Mouse (Mus musculus) neural tube, embryonic 13.5 days (tissue): ENCODE measurements around the gene Rnf152. TPM values are rescaled to one million over a fixed set of nuclear protein-coding genes. Genes with fewer than 3 reads are reported as not detected.

Experiments
- ATAC-seq: fragments of 200-750 bp; cut with Nextera tagmentation; 2 replicates; pipeline ENCODE4 v1.8.0; 2017; ENCODE audit warnings: low read depth, mild to moderate bottlenecking, moderate TSS enrichment, moderate library complexity
- H3K27ac ChIP-seq: fragments of 300-500 bp; sonication (generic); replicated peaks from 2 replicates; pipeline ENCODE4 v1.5.1; 2015; ENCODE audit warnings: moderate library complexity, mild to moderate bottlenecking, inconsistent platforms
- H3K27me3 ChIP-seq: fragments of 300-500 bp; sonication (generic); 2 replicates; pipeline ENCODE4 v1.6.1; 2015; ENCODE audit warnings: mild to moderate bottlenecking, inconsistent platforms
- H3K36me3 ChIP-seq: fragments of 300-500 bp; sonication (generic); 2 replicates; pipeline ENCODE4 v1.6.1; 2015; ENCODE audit warnings: mild to moderate bottlenecking, inconsistent platforms
- H3K4me1 ChIP-seq: fragments of 300-500 bp; sonication (generic); replicated peaks from 2 replicates; pipeline ENCODE4 v1.6.1; 2015; ENCODE audit warnings: inconsistent platforms
- H3K4me2 ChIP-seq: fragments of 300-500 bp; sonication (generic); 2 replicates; pipeline ENCODE4 v1.6.1; 2015; ENCODE audit warnings: inconsistent platforms, mild to moderate bottlenecking, moderate library complexity
- H3K4me3 ChIP-seq: fragments of 300-500 bp; sonication (generic); 2 replicates; pipeline ENCODE4 v1.5.1; 2015; ENCODE audit warnings: mild to moderate bottlenecking, inconsistent platforms
- H3K9ac ChIP-seq: fragments of 300-500 bp; sonication (generic); 2 replicates; pipeline ENCODE4 v1.6.1; 2015; ENCODE audit warnings: moderate library complexity, mild to moderate bottlenecking, inconsistent platforms
- H3K9me3 ChIP-seq: fragments of 300-500 bp; sonication (generic); 2 replicates; pipeline ENCODE4 v1.6.1; 2016; ENCODE audit warnings: inconsistent platforms
- WGBS: fragments of 180-500 bp; shearing (Covaris S2); methylation state at CpG from one replicate; pipeline ENCODE4 v1.1.7; 2015; 5-methylcytosine and 5-hydroxymethylcytosine counted together
- polyA plus RNA-seq: library from polyadenylated mRNA; unstranded; fragments of >200 nt; fragmentation: Nextera tagmentation; extraction: Ambion mirVana; gene quantifications from 2 replicates; pipeline ENCODE4 v1.2.1, GENCODE M21; 2015

Gene Rnf152
- polyA plus RNA-seq, 1 experiment from 2014 or later: 10.7 TPM

DNA sequence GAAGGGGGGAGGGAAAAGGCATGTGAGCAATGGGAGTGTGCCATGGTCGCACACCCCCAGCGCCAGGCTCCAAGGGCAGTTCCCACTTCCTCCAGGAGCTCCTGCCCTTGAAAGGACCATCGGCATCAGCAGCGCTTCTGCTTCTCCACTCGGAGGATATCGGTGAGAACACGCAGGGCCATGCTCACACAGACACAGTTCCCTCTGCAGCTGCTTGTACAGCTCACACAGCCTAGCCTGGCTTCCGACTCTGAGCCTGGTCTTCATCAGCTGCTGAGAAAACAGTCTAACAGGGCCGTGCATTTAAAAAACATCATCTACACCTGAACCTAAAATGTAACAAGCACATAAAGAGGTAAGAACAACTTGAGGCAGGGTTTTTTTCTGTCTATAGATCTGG lies 54.7 kb downstream of the Rnf152 start:
- Histone ChIP-seq H3K9ac (no peak overlapping the region), H3K27ac (no peak overlapping the region), H3K4me1 (no peaks in the 10 kb centered on the region), H3K4me2 (no peak overlapping the region), H3K36me3 (no peaks in the 10 kb centered on the region), H3K9me3 (no peaks in the 10 kb centered on the region), H3K27me3 (no peaks in the 10 kb centered on the region), H3K4me3 (no peak overlapping the region)
- WGBS: 89% methylated on average over 9 of the region's 9 CpGs
- no peak for ATAC-seq

DNA sequence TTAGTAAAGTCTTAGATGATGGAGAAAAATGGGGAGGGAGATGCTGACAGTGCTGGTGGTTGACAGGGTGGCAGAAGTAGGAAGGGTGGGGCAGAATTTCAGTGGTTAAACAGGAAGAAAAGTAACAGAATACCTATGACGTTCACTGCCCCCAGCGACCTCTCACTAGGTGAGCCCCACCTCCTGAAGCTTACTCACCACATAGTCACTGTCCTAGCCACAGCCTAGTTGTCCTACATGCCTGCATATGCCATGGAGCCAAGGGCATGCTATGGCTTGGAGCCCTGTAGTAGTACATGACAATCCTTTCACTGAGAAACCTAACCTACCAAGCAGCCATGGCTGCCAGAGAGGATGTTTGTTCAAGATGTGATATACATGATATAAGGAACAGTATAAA lies 64.7 kb downstream of the Rnf152 start:
- no peak for ATAC-seq
- Histone ChIP-seq H3K9ac (no peak overlapping the region), H3K36me3 (no peaks in the 10 kb centered on the region), H3K27ac (no peak overlapping the region), H3K4me2 (no peak overlapping the region), H3K4me1 (0 out of 2 replicates have a peak, but pooled peaks cover 5% of the 10 kb centered on the region), H3K9me3 (no peaks in the 10 kb centered on the region), H3K27me3 (no peaks in the 10 kb centered on the region), H3K4me3 (no peak overlapping the region)
- 88% methylated on average over 2 of the region's 2 CpGs for whole genome bisulfite sequencing

DNA sequence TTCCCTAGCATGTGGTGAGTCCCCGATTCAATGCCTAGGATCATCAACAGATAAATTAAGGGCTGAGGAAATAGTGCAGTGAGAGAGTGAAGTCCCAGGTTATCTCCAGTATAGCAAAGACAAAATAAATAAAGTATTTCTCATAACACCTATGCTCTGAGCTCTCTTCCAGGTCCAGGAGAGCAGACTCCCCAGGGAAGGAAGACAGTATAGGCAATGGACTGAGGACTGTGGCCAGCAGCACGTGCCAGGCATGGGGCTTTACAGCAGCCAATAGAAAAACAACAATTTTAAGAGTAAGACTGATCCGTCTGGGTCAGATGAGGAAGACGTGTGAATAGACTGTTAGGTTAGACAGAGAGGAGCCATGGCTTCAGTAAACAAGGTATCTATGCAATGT lies 69.0 kb downstream of the Rnf152 start:
- 83% methylated on average over 4 of the region's 4 CpGs for WGBS
- no peak overlapping the region for H3K4me2 ChIP-seq
- H3K4me3 ChIP-seq: no peak overlapping the region
- no peak overlapping the region for H3K27ac ChIP-seq
- 0 out of 2 replicates have a peak, but pooled peaks cover 5% of the 10 kb centered on the region for H3K4me1 ChIP-seq
- H3K27me3 ChIP-seq: no peaks in the 10 kb centered on the region
- no peaks in the 10 kb centered on the region for H3K9me3 ChIP-seq
- no peak for ATAC-seq
- peaks cover 9% of the 10 kb centered on the region for H3K36me3 ChIP-seq
- no peak overlapping the region for H3K9ac ChIP-seq

DNA sequence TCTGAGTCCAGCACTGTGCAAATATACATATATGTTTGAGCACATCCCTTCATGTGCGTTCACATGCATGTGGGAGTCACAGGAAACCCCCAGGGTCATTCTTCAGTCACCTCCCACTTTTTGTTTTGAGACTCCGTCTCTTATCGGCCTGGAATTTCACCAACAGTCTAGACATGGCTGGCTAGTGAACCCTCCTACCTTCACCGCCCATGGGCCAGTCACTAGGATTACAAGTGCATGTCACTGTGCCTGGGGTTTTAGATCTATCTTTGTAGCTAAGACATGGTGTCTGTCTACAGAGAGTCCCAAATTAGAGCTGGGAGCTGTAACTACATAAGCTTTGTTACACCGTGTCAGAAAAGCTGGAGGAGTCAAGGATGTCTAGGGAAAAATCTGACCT lies 69.6 kb downstream of the Rnf152 start:
- WGBS: 84% methylated on average over 5 of the region's 5 CpGs
- H3K27ac ChIP-seq: no peak overlapping the region
- ATAC-seq: no peak
- no peak overlapping the region for H3K9ac ChIP-seq
- peaks cover 9% of the 10 kb centered on the region for H3K36me3 ChIP-seq
- H3K4me1 ChIP-seq: 0 out of 2 replicates have a peak, but pooled peaks cover 5% of the 10 kb centered on the region
- no peaks in the 10 kb centered on the region for H3K27me3 ChIP-seq
- H3K4me2 ChIP-seq: no peak overlapping the region
- no peaks in the 10 kb centered on the region for H3K9me3 ChIP-seq
- H3K4me3 ChIP-seq: no peak overlapping the region

DNA sequence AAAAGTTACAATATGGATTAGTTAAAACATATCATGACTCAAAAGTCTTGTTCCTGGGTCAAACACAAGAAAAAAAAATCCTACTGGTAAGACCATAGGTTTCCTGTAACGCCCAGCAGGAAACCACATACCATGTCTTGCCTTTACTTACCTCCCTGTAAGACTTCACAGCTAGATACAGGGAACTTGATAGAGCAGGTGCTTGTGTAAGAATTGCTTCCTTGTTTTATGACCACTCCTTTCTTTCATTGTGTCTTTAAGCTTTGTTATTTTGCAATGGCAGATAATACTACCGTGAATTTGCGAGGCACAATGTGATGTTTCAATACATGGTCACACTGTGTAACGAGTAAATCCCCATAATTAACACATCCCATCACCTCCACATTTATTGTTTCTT lies 71.5 kb downstream of the Rnf152 start:
- Histone ChIP-seq H3K36me3 (peaks cover 9% of the 10 kb centered on the region), H3K4me1 (0 out of 2 replicates have a peak, but pooled peaks cover 12% of the 10 kb centered on the region), H3K4me3 (no peak overlapping the region), H3K27me3 (no peaks in the 10 kb centered on the region), H3K9me3 (no peaks in the 10 kb centered on the region), H3K27ac (no peak overlapping the region), H3K9ac (no peak overlapping the region), H3K4me2 (no peak overlapping the region)
- WGBS: 85% methylated on average over 4 of the region's 4 CpGs
- ATAC-seq: no peak

DNA sequence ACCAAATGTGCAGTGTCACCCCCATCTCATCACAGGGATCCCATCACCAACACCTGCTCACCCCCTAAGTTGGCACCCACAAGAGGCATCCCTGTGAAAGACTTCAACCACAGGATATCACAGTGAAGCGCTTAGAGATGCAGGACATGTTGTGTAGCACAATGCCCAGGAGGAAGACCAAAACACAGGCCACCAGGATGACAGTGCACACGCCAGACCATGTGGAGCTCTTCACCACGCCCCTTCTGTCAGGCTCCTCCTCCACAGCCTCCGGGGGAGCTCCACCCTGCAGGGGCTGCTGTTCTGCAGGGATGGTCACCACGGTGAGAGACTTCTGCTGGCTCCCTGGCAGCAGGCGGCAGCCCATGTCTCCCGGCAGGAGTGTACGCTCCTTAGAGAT lies 72.4 kb downstream of the Rnf152 start:
- no peak for ATAC-seq
- Histone ChIP-seq H3K36me3 (peaks cover 9% of the 10 kb centered on the region), H3K4me2 (no peak overlapping the region), H3K27ac (no peak overlapping the region), H3K27me3 (no peaks in the 10 kb centered on the region), H3K9ac (no peak overlapping the region), H3K4me1 (0 out of 2 replicates have a peak, but pooled peaks cover 8% of the 10 kb centered on the region), H3K4me3 (no peak overlapping the region), H3K9me3 (no peaks in the 10 kb centered on the region)
- WGBS: 75% methylated on average over 8 of the region's 8 CpGs

DNA sequence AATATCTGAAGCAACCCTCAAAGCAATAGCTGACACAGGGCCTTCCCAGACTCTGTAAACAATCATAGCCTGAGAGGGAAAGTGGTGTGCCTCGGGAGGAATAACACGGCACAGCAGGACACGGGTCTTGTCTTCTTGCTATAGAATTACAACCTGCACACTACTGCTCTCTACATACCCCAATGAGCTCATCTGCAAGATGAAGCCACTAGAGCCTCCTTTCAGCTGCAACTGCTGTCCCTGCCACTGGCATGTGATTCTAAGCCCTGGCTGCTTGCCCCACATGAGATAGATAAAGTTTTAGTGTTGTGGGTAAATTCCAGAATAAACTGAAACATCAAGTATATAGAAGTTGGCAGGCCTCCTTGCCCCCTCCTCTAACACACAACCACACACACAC lies 75.2 kb downstream of the Rnf152 start:
- no peak overlapping the region for H3K4me3 ChIP-seq
- H3K9me3 ChIP-seq: no peaks in the 10 kb centered on the region
- 31% methylated on average over 3 of the region's 3 CpGs for WGBS
- H3K27me3 ChIP-seq: no peaks in the 10 kb centered on the region
- H3K9ac ChIP-seq: no peak overlapping the region
- no peak overlapping the region for H3K27ac ChIP-seq
- no peak for ATAC-seq
- H3K4me1 ChIP-seq: 0 out of 2 replicates have a peak, but pooled peaks cover 8% of the 10 kb centered on the region
- H3K36me3 ChIP-seq: peaks cover 9% of the 10 kb centered on the region
- no peak overlapping the region for H3K4me2 ChIP-seq

DNA sequence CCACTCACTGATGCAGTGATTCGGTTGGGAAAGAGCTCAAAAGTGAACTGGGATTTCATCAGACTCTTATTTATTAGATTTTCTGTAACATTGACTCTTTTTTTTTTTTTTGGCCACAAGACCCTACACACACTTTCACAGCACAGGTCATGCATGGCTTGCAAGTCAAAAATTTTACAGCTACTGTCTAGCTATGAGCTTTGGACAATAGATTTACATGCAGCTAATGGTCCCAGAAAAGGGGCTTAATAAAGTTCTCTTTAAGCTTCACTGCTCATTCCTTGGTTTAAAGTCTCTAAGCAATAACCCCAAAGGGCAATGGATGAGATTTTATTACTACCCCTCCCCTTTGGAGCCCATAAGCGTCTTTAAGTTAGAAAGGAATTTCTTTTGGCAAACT lies 76.3 kb downstream of the Rnf152 start:
- no peaks in the 10 kb centered on the region for H3K9me3 ChIP-seq
- WGBS: 43% methylated on average over 2 of the region's 2 CpGs
- H3K9ac ChIP-seq: no peak overlapping the region
- 0 out of 2 replicates have a peak, but pooled peaks cover 8% of the 10 kb centered on the region for H3K4me1 ChIP-seq
- H3K27ac ChIP-seq: no peak overlapping the region
- no peak overlapping the region for H3K4me2 ChIP-seq
- H3K36me3 ChIP-seq: peaks cover 9% of the 10 kb centered on the region
- H3K4me3 ChIP-seq: no peak overlapping the region
- no peak for ATAC-seq
- H3K27me3 ChIP-seq: no peaks in the 10 kb centered on the region

DNA sequence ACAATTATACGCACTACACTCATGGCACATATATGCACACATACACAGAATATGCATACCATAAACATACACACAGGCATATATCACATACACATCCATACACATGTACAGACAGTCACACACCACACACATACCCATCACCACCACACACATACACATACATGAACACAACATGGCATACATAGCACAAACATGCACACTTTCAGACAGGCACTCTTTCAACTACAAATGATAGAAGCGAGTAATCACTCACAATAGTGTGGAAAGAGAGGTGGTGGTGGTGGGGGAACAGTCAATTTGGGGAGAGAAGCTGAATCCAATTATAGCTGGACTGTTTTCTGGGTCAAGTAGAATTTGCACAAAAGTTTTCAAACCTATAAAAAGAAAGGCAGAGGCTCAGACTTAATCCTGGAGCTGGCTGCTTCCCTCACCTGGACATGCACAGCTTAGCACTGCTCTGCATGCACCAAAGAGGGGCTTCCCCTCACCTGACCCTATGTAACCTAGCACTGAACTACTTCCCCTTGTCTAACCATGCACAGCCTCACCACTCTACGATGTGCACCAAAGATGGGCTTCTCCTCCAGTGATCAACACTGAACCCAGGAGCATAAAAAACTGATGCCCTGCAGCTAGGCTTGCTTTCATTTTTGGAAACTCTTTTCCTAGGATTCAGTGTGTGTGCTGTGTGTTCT lies 81.9 kb downstream of the Rnf152 start:
- WGBS: 88% methylated on average over 3 of the region's 3 CpGs
- H3K9ac ChIP-seq: no peak overlapping the region
- H3K9me3 ChIP-seq: no peaks in the 10 kb centered on the region
- H3K4me1 ChIP-seq: no peaks in the 10 kb centered on the region
- no peak overlapping the region for H3K4me3 ChIP-seq
- H3K4me2 ChIP-seq: no peak overlapping the region
- H3K36me3 ChIP-seq: no peaks in the 10 kb centered on the region
- H3K27ac ChIP-seq: no peak overlapping the region
- ATAC-seq: no peak
- no peaks in the 10 kb centered on the region for H3K27me3 ChIP-seq

DNA sequence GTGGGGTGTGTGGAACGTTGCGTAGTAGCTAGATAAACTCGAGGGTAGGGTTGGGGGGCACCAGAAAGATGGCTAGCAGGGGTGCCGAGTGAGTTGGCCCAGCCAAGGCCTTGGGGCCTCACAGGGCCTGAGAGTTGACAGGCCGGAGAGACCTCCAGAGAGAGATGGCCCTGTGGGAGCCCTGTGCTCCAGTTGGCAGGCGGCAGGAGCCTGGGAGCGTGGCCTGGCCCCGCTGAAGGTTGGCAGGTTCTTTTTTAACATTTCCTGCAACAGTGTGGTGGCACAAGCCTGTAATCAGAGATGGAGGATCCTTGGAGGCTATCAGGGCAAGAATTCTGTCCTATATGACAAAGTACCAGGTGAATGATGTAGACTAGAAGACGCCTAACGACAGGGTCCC lies 85.4 kb downstream of the Rnf152 start:
- no peak overlapping the region for H3K9ac ChIP-seq
- H3K4me1 ChIP-seq: no peaks in the 10 kb centered on the region
- H3K4me2 ChIP-seq: no peak overlapping the region
- no peaks in the 10 kb centered on the region for H3K27me3 ChIP-seq
- H3K4me3 ChIP-seq: no peak overlapping the region
- 93% methylated on average over 10 of the region's 10 CpGs for WGBS
- no peak for ATAC-seq
- H3K9me3 ChIP-seq: no peaks in the 10 kb centered on the region
- no peaks in the 10 kb centered on the region for H3K36me3 ChIP-seq
- H3K27ac ChIP-seq: no peak overlapping the region

DNA sequence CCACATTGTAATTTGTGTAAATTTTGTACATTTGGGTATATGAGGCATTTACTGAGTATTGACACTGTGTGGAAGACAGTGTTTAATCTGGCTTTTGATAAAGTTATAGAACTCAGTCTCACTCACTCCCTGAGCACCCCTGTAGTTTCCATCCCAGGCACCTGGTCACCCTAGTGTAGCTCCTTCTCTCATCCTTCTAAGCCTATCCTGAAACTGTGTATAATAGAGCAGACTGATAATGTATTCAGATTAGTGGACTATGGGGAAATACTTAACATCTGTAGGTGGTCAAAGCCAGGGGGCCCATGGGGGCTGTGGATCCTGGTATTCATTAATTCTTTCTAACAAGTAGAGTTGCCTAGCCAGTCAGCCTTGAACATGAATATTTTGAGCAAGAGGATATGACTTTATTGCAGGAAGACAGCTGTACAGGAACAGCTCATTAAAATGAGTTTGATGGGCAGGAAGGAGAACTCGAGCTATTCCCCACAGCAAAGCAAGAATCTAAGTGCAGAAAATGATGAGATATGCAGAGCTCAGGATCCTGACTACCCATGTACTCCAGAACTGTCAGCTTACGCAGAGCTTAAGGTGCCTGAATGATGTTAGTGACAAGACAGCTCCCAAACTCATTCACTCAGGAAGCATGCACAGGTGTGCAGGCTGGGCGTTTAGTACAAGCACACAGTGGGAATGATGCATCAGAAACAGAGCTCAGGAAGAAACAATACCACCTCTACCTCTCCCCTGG lies 93.1 kb downstream of the Rnf152 start:
- H3K36me3 ChIP-seq: no peaks in the 10 kb centered on the region
- H3K4me1 ChIP-seq: no peaks in the 10 kb centered on the region
- no peak overlapping the region for H3K4me3 ChIP-seq
- no peak overlapping the region for H3K27ac ChIP-seq
- H3K9ac ChIP-seq: no peak overlapping the region
- 71% methylated on average over 3 of the region's 3 CpGs for WGBS
- no peak overlapping the region for H3K4me2 ChIP-seq
- H3K27me3 ChIP-seq: no peaks in the 10 kb centered on the region
- H3K9me3 ChIP-seq: no peaks in the 10 kb centered on the region
- ATAC-seq: no peak

DNA sequence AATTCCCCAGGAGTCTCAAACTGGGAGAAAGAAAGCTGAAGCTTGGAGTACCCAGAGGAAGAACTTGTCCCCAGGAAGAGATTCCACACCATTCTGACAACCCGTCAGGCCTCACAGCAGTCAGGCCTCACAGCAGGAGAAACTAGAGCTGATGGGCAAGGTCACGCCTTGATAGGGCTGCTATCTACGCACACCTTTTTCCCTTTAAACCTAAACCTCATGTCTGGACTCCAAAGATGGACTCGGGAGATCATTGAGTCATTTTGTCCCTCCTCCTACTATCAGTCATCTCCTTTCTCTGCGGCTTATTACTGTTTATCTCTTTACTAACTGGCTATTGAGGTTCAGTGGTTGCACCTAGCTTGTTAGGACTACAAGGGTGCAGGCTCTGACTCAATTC lies 96.3 kb downstream of the Rnf152 start:
- no peak overlapping the region for H3K4me3 ChIP-seq
- H3K9ac ChIP-seq: no peak overlapping the region
- H3K4me2 ChIP-seq: no peak overlapping the region
- no peak for ATAC-seq
- 90% methylated on average over 5 of the region's 5 CpGs for WGBS
- H3K9me3 ChIP-seq: no peaks in the 10 kb centered on the region
- H3K27ac ChIP-seq: no peak overlapping the region
- H3K27me3 ChIP-seq: no peaks in the 10 kb centered on the region
- no peaks in the 10 kb centered on the region for H3K36me3 ChIP-seq
- H3K4me1 ChIP-seq: no peaks in the 10 kb centered on the region
